Mouse (Mus musculus) intestine, postnatal 0 days (tissue): Measurements from ENCODE around the gene Pex5. TPM values are rescaled to one million over a fixed set of nuclear protein-coding genes. Genes with fewer than 3 reads are reported as not detected.

Experiments
- ATAC-seq: fragments of 200-750 bp; cut with Nextera tagmentation; 2 replicates; pipeline ENCODE4 v1.8.0; 2017; ENCODE audit warnings: mild to moderate bottlenecking, moderate TSS enrichment, moderate library complexity
- H3K27ac ChIP-seq: fragments of 300-500 bp; sonication (generic); 2 replicates; pipeline ENCODE4 v1.5.1; 2014; ENCODE audit warnings: mild to moderate bottlenecking, low read depth, low read length, moderate library complexity
- H3K27me3 ChIP-seq: fragments of 300-500 bp; sonication (generic); replicated peaks from 2 replicates; pipeline ENCODE4 v1.6.1; 2014; ENCODE audit warnings: low read length, mixed read lengths; ENCODE audit not compliant: control insufficient read depth, insufficient read depth
- H3K36me3 ChIP-seq: fragments of 300-500 bp; sonication (generic); 2 replicates; pipeline ENCODE4 v1.6.1; 2014; ENCODE audit warnings: mild to moderate bottlenecking, moderate library complexity; ENCODE audit not compliant: control insufficient read depth, insufficient read depth
- H3K4me1 ChIP-seq: fragments of 300-500 bp; sonication (generic); replicated peaks from 2 replicates; pipeline ENCODE4 v1.6.1; 2014; ENCODE audit warnings: antibody characterized with exemption, low read length, mixed read lengths; ENCODE audit not compliant: control insufficient read depth, insufficient read depth
- H3K4me2 ChIP-seq: fragments of 300-500 bp; sonication (generic); replicated peaks from 2 replicates; pipeline ENCODE4 v1.6.1; 2014; ENCODE audit warnings: low read depth, mild to moderate bottlenecking, moderate library complexity
- H3K4me3 ChIP-seq: fragments of 300-500 bp; sonication (generic); 2 replicates; pipeline ENCODE4 v1.5.1; 2014; ENCODE audit warnings: low read depth, low read length
- H3K9ac ChIP-seq: fragments of 300-500 bp; sonication (generic); 2 replicates; pipeline ENCODE4 v1.6.1; 2014; ENCODE audit warnings: mild to moderate bottlenecking, low read depth, low read length
- H3K9me3 ChIP-seq: fragments of 300-500 bp; sonication (generic); 2 replicates; pipeline ENCODE4 v1.6.1; 2016; ENCODE audit warnings: mixed run types; ENCODE audit not compliant: control insufficient read depth
- CTCF ChIP-seq: sonication (generic); IDR thresholded peaks from 2 replicates; pipeline ENCODE4 v1.5.1; 2016; ENCODE audit warnings: low read depth, mild to moderate bottlenecking, control low read depth, antibody characterized with exemption, moderate library complexity
- WGBS: fragments of 180-500 bp; shearing (Covaris S2); extraction: QIAGEN DNeasy Blood & Tissue Kit; methylation state at CpG from one replicate; pipeline ENCODE4 v1.1.7; 2014; 5-methylcytosine and 5-hydroxymethylcytosine counted together
- polyA plus RNA-seq: library from polyadenylated mRNA; unstranded; fragments of >200 nt; fragmentation: Nextera tagmentation; extraction: Ambion mirVana; gene quantifications from 2 replicates; pipeline ENCODE4 v1.2.1, GENCODE M21; 2015

Gene Pex5
- polyA plus RNA-seq, 1 experiment from 2014 or later, result 30.1 TPM

- TF ChIP-seq CTCF, result no peak
- Histone ChIP-seq H3K36me3 (no peaks in the 10 kb centered on the region), H3K9me3 (no peaks in the 10 kb centered on the region), H3K4me2 (no peak overlapping the region), H3K4me3 (no peak overlapping the region), H3K27me3 (no peaks in the 10 kb centered on the region), H3K27ac (no peak overlapping the region), H3K9ac (no peak overlapping the region), H3K4me1 (no peaks in the 10 kb centered on the region)
- no peak for ATAC-seq
- 33% methylated on average over 6 of the region's 6 CpGs for WGBS
Observed at GRCm38 (mm10) chr6:124360549-124360948, 54.3 kb downstream of the Pex5 start.

GRCm38 (mm10) chr6:124358953-124359352 lies 55.9 kb downstream of the Pex5 start:
- H3K36me3 ChIP-seq, result no peaks in the 10 kb centered on the region
- no peaks in the 10 kb centered on the region for H3K4me1 ChIP-seq
- no peak overlapping the region for H3K4me3 ChIP-seq
- no peak overlapping the region for H3K27ac ChIP-seq
- no peak overlapping the region for H3K9ac ChIP-seq
- H3K9me3 ChIP-seq, result no peaks in the 10 kb centered on the region
- H3K27me3 ChIP-seq, result no peaks in the 10 kb centered on the region
- H3K4me2 ChIP-seq, result no peak overlapping the region
- ATAC-seq, result no peak
- TF ChIP-seq CTCF, result no peak
- 82% methylated on average over 6 of the region's 6 CpGs for WGBS

GRCm38 (mm10) chr6:124353246-124353645 lies 61.6 kb downstream of the Pex5 start:
- no peak for TF ChIP-seq CTCF
- no peaks in the 10 kb centered on the region for H3K4me1 ChIP-seq
- H3K9ac ChIP-seq, result no peak overlapping the region
- H3K27me3 ChIP-seq, result no peaks in the 10 kb centered on the region
- no peak for ATAC-seq
- no peaks in the 10 kb centered on the region for H3K9me3 ChIP-seq
- H3K36me3 ChIP-seq, result no peaks in the 10 kb centered on the region
- H3K4me3 ChIP-seq, result no peak overlapping the region
- no peak overlapping the region for H3K4me2 ChIP-seq
- WGBS, result 40% methylated on average over 2 of the region's 2 CpGs
- H3K27ac ChIP-seq, result no peak overlapping the region

Other genes starting within 250 kb of the Pex5 start
- gene Vmn2r27, start 183.2 kb downstream of the Pex5 start, polyA plus RNA-seq, result not detected in 2 replicates
- 0.51 and 0.63 TPM in 2 replicates for gene Cd163, start 110.4 kb downstream of the Pex5 start, polyA plus RNA-seq
- 2.7 and 3.4 TPM in 2 replicates for gene Clstn3, start 49.7 kb upstream of the Pex5 start, polyA plus RNA-seq
- gene C1rl, start 78.0 kb upstream of the Pex5 start, polyA plus RNA-seq, result 1.9 TPM in 2 replicates
- gene C1ra, start 97.3 kb upstream of the Pex5 start, polyA plus RNA-seq, result 6.9 and 7.5 TPM in 2 replicates
- 9.1 and 10.4 TPM in 2 replicates for gene C1s1, start 127.3 kb upstream of the Pex5 start, polyA plus RNA-seq
- not detected in 2 replicates for gene C1rb, start 155.2 kb upstream of the Pex5 start, polyA plus RNA-seq
- gene C1s2, start 221.0 kb upstream of the Pex5 start, polyA plus RNA-seq, result not detected in 2 replicates
- gene Lpcat3, start 248.0 kb upstream of the Pex5 start, polyA plus RNA-seq, result 209 and 212 TPM in 2 replicates